18 mouse cellular contexts compared by ENCODE assay signal in the genomic region with DNA sequence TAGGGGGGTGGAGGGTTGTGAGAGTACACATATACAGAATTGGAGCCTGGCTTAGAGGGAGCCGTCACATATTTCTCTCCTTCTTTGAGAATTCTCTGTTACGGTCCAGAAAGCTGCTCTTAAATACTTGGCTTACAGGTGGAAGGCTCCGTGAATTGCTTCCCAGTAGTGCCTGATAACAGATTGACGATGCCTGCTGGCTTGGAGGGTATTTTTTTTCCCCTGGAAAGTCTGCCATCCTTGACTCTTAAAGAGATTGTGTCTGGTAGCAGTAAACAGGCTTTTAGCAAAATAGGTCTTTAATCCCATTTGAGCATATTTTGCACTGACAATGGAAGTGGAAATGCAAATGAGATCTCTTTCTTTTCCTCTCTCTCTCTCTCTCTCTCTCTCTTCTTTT.
"Had no signal": no experiment of that assay in that cellular context is flagged by ENCODE, and none has a peak within 500 bp of the region (broad histone marks: within the 10 kb centered on the region; RNA-seq: fewer than 3 reads in every experiment).

No protein-coding gene starts in this region.

- DNase-seq: kidney, adult 8-10 months; kidney, postnatal 14 days; kidney, postnatal 4 days; layer of hippocampus, adult 9-11 months; liver; lung, adult 18-20 months; lung, postnatal 10 days; lung, postnatal 36 days; thymus, adult 18-20 months; thymus, postnatal 36 days had no signal

- H3K27ac ChIP-seq: limb, embryonic 10.5 days; limb, embryonic 13.5 days; liver, embryonic 12.5 days; liver, embryonic 15.5 days; lung, embryonic 15.5 days had no signal

- ATAC-seq: liver, embryonic 12.5 days; midbrain, embryonic 16.5 days had no signal

- H3K4me3 ChIP-seq: limb, embryonic 10.5 days; limb, embryonic 13.5 days; liver, embryonic 12.5 days; liver, embryonic 15.5 days; lung, embryonic 15.5 days; megakaryocyte, embryonic 14.5 days had no signal

- H3K36me3 ChIP-seq: limb, embryonic 10.5 days; limb, embryonic 13.5 days; liver, embryonic 12.5 days; liver, embryonic 15.5 days; lung, embryonic 15.5 days had no signal

- H3K9me3 ChIP-seq: limb, embryonic 10.5 days; liver, embryonic 15.5 days; lung, embryonic 15.5 days had no signal

- H3K9ac ChIP-seq: limb, embryonic 13.5 days; liver, embryonic 12.5 days; liver, embryonic 15.5 days; lung, embryonic 15.5 days had no signal

- H3K4me1 ChIP-seq: limb, embryonic 10.5 days; liver, embryonic 12.5 days; liver, embryonic 15.5 days; lung, embryonic 15.5 days; megakaryocyte, embryonic 14.5 days had no signal

- H3K4me2 ChIP-seq: limb, embryonic 13.5 days; liver, embryonic 12.5 days; liver, embryonic 15.5 days; lung, embryonic 15.5 days; midbrain, embryonic 11.5 days had no signal

- H3K27me3 ChIP-seq: limb, embryonic 13.5 days; liver, embryonic 12.5 days; liver, embryonic 15.5 days; lung, embryonic 15.5 days; megakaryocyte, embryonic 14.5 days had no signal
